Mouse (Mus musculus) heart, embryonic 15.5 days (tissue): Measurements from ENCODE around the gene Desi1. TPM values are rescaled to one million over a fixed set of nuclear protein-coding genes. Genes with fewer than 3 reads are reported as not detected.
"Not testable (repeated sequence)": the region's sequence is repeated elsewhere in the genome, so short reads cannot be mapped to it uniquely, and the experiment has no call there.

Experiments
- ATAC-seq: fragments of 200-750 bp; cut with Nextera tagmentation; replicated peaks from 2 replicates; pipeline ENCODE4 v1.8.0; 2017; ENCODE audit warnings: low read depth, moderate TSS enrichment; ENCODE audit not compliant: insufficient number of reproducible peaks, insufficient read depth, low FRiP score
- H3K27ac ChIP-seq: fragments of 300-500 bp; sonication (generic); 2 replicates; pipeline ENCODE4 v1.5.1; 2015; ENCODE audit warnings: mild to moderate bottlenecking, inconsistent platforms
- H3K27me3 ChIP-seq: fragments of 300-500 bp; sonication (generic); 2 replicates; pipeline ENCODE4 v1.6.1; 2015; ENCODE audit warnings: inconsistent platforms
- H3K36me3 ChIP-seq: fragments of 300-500 bp; sonication (generic); 2 replicates; pipeline ENCODE4 v1.6.1; 2015; ENCODE audit warnings: mild to moderate bottlenecking, inconsistent platforms
- H3K4me1 ChIP-seq: fragments of 300-500 bp; sonication (generic); replicated peaks from 2 replicates; pipeline ENCODE4 v1.6.1; 2015; ENCODE audit warnings: inconsistent platforms
- H3K4me2 ChIP-seq: fragments of 300-500 bp; sonication (generic); 2 replicates; pipeline ENCODE4 v1.6.1; 2015; ENCODE audit warnings: inconsistent platforms, mild to moderate bottlenecking, moderate library complexity
- H3K4me3 ChIP-seq: fragments of 300-500 bp; sonication (generic); 2 replicates; pipeline ENCODE4 v1.5.1; 2015; ENCODE audit warnings: mild to moderate bottlenecking, inconsistent platforms
- H3K9ac ChIP-seq: fragments of 300-500 bp; sonication (generic); 2 replicates; pipeline ENCODE4 v1.6.1; 2015; ENCODE audit warnings: mild to moderate bottlenecking, inconsistent platforms
- H3K9me3 ChIP-seq: fragments of 300-500 bp; sonication (generic); replicated peaks from 2 replicates; pipeline ENCODE4 v1.6.1; 2016; ENCODE audit warnings: inconsistent platforms
- WGBS: fragments of 180-500 bp; shearing (Covaris S2); methylation state at CpG from one replicate; pipeline ENCODE4 v1.1.7; 2015; ENCODE audit warnings: mixed read lengths; 5-methylcytosine and 5-hydroxymethylcytosine counted together
- polyA plus RNA-seq: library from polyadenylated mRNA; unstranded; fragments of >200 nt; fragmentation: Nextera tagmentation; extraction: Ambion mirVana; gene quantifications from 2 replicates; pipeline ENCODE4 v1.2.1, GENCODE M21; 2015

Gene Desi1
- polyA plus RNA-seq, 1 experiment from 2014 or later: 16.8 TPM

DNA sequence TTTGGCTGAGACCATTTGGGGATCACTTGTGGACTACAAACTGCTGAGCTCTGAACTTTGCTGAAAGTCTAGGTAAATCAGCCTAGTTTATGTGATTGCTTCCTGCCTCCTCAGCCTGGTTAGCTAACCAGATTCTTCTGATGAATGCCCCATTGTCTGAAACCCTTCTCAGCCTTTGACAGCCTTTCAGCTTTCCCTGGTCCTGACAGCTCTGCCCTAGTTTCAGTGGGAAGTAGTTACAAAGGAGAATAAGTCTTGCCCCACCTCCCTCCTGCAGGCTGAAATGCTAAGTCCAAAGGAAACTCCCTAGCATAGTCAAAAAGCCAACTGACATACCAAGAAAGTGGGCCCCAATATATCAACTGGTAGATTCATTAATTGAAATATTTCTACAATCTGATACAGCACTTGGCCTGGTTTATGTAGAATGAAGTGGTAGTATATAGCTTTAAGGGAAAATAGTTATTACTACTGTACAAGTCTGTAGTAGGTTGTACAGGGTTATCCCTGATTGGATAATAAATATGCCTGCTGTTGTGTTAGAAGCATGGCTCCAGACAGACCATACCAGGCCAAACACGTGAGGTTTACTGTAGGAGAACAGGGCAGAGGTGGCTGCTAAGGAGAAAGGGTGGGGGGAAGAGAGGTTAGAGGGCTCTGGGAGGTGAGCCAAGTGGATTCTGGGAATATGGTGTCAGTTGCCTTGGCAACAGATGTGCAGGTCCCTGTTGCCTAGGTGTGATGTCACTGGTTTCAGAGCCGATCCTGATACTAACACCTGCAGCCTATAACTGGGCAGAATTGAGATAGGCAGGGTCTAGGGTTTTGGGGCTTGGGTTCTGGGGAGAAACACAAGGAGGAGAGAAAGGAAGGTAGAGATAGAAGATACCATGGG is 48.1 kb downstream of the Desi1 start:
- Histone ChIP-seq H3K4me3 (no peak overlapping the region), H3K36me3 (no peaks in the 10 kb centered on the region), H3K27ac (no peak overlapping the region), H3K4me1 (peaks cover 13% of the 10 kb centered on the region), H3K27me3 (no peaks in the 10 kb centered on the region), H3K9ac (no peak overlapping the region), H3K4me2 (no peak overlapping the region), H3K9me3 (no peaks in the 10 kb centered on the region)
- WGBS: 48% methylated on average over 2 of the region's 2 CpGs
- no peak for ATAC-seq

DNA sequence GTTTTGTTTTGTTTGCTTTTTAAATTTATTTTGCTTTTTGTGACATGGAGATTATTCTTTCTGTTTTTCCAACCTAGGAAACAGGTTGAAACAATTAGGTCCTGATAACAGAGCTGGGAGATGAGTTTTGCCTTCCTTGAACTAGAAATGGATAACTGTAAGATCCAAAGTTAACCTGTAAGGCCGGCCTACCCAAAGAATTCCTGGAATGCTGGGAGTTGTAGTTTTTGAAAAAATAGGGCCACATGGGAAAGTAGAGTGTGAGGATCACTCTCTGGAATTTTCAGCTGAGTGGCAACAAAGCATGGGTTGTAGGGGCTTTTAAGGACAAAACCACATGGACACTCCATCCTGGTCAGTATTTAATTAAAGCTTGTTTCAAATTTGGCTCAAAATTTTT is 51.5 kb downstream of the Desi1 start:
- H3K4me1 ChIP-seq: no peaks in the 10 kb centered on the region
- no peak overlapping the region for H3K27ac ChIP-seq
- no peak overlapping the region for H3K4me2 ChIP-seq
- no peaks in the 10 kb centered on the region for H3K27me3 ChIP-seq
- 61% methylated on average over 1 of the region's 1 CpGs for WGBS
- H3K36me3 ChIP-seq: no peaks in the 10 kb centered on the region
- no peaks in the 10 kb centered on the region for H3K9me3 ChIP-seq
- no peak overlapping the region for H3K9ac ChIP-seq
- no peak for ATAC-seq
- no peak overlapping the region for H3K4me3 ChIP-seq

DNA sequence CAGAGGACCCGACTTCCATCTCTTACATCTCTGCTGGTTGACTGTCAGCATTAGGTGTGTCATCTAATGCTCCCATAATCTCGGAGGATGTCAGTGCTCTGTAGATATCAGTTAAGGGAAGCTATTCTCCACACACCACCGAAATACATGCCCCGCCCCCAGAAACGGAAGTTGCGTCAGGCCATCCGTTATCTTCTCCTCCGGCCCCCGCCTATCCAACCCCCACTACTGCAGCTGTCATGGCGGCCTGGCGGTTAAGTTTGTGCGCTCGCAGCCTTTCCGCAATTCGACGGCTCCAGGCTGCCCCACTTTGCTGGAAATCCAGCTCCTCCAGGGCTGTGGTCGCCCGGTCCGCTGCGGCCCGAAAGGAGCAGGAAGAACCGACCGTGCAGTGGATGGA is 53.3 kb downstream of the Desi1 start, which contains the start of gene 1700029P11Rik:
1700029P11Rik (plus strand) TSS at position 220 of the 400 bp plus-strand sequence.
- ATAC-seq: no peak
- H3K4me1 ChIP-seq: no peaks in the 10 kb centered on the region
- no peaks in the 10 kb centered on the region for H3K9me3 ChIP-seq
- WGBS: 89% methylated on average over 23 of the region's 23 CpGs
- no peak within 1 kb of the TSS for H3K27ac ChIP-seq
- no peak within 1 kb of the TSS for H3K4me3 ChIP-seq
- H3K36me3 ChIP-seq: no peaks in the 10 kb centered on the region
- no peak within 1 kb of the TSS for H3K9ac ChIP-seq
- H3K27me3 ChIP-seq: no peaks in the 10 kb centered on the region
- no peak within 1 kb of the TSS for H3K4me2 ChIP-seq

DNA sequence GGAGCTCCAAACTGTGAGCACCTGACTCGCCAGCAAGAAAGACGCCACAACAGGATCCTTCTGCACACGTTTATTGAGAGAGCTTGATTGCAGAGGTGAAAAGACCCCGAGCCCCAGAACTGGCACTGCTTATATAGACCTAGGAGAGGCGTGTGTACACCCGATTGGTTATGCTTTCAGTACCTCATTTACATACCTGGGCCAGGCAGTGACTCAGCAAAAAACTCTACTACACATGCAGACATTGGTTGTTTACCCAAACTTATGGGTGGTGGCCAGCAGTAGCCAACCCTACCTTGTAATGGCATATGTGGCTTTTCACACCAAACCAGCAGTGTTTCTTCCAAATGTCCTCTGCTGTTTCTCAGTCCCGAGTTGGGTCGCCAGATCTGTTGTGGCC is 58.5 kb downstream of the Desi1 start:
- H3K4me3 ChIP-seq, H3K4me1 ChIP-seq, H3K4me2 ChIP-seq, H3K27me3 ChIP-seq, H3K9me3 ChIP-seq, H3K36me3 ChIP-seq, H3K9ac ChIP-seq, ATAC-seq, H3K27ac ChIP-seq: not testable (repeated sequence)
- WGBS: 90% methylated on average over 8 of the region's 8 CpGs

DNA sequence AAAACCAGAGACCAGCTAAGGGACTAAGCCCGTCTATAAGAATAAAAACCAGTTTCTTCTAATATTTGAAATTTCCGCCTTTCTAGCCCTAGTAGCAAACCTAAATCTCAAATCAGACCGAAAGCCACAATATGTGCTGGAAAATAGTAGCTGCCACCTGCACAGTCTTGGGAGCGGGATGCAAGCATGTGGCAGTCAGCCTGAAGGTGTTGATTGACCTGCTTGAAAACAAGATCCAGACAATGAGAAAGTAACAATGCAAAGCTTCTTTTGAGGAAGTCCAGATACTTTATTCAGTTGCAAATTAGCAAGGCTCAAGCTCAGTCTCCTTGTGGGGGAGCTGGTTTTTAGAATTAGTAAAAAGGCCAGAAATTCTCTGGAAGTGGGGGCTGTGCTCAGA is 63.2 kb downstream of the Desi1 start:
- H3K27ac ChIP-seq, H3K9me3 ChIP-seq, H3K4me3 ChIP-seq, H3K36me3 ChIP-seq, H3K4me2 ChIP-seq, ATAC-seq, H3K9ac ChIP-seq, H3K27me3 ChIP-seq, H3K4me1 ChIP-seq: not testable (repeated sequence)
- 89% methylated on average over 4 of the region's 4 CpGs for WGBS

DNA sequence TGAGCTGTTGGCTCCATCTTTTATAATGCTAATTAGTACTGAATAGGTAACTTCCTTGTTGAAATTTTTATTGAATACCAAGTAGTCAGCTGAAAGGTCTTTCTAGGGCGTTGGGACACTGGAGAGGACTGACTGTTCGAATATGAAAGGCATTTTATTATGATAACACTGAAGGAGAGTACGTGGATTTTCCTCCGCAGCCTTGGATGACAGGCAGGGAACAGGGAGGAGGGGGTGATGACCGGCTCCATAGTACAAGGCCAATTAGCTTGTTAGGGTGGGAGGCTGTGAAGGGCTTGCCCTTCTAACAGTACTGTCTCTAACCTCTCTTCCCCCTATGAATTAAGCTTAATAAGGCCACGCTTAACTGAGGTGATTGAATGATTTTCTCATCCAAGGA is 64.0 kb downstream of the Desi1 start:
- not testable (repeated sequence) for H3K36me3 ChIP-seq, H3K9me3 ChIP-seq, H3K4me2 ChIP-seq, H3K27me3 ChIP-seq, H3K4me1 ChIP-seq, H3K27ac ChIP-seq, H3K9ac ChIP-seq, ATAC-seq, H3K4me3 ChIP-seq
- 65% methylated on average over 6 of the region's 6 CpGs for WGBS

DNA sequence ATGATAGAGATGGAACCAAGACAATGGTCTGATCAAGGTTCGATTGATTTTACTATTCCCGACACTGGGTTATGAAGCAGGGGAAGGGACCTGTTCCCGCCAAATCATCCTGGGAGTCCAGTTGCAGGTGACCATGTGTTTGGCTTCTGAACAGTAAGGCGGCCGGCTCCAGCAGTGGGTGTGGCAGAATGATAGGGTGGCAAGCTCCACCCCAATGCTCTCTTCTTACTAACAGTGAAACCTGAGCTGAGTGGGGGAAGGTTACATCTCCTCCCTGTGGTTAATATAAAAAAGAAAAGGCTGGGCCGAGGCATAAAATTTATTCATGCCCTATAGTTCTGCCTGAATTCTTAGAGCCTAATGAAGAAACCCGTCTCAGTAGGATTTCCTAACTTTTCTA is 64.5 kb downstream of the Desi1 start:
- H3K4me2 ChIP-seq: no peak overlapping the region
- no peak overlapping the region for H3K4me3 ChIP-seq
- H3K9ac ChIP-seq: no peak overlapping the region
- ATAC-seq: no peak
- H3K27me3 ChIP-seq: no peaks in the 10 kb centered on the region
- H3K27ac ChIP-seq: no peak overlapping the region
- no peaks in the 10 kb centered on the region for H3K4me1 ChIP-seq
- WGBS: 65% methylated on average over 7 of the region's 7 CpGs
- H3K9me3 ChIP-seq: peaks cover 3% of the 10 kb centered on the region; the same call in 1 of the 2 replicates
- H3K36me3 ChIP-seq: no peaks in the 10 kb centered on the region

DNA sequence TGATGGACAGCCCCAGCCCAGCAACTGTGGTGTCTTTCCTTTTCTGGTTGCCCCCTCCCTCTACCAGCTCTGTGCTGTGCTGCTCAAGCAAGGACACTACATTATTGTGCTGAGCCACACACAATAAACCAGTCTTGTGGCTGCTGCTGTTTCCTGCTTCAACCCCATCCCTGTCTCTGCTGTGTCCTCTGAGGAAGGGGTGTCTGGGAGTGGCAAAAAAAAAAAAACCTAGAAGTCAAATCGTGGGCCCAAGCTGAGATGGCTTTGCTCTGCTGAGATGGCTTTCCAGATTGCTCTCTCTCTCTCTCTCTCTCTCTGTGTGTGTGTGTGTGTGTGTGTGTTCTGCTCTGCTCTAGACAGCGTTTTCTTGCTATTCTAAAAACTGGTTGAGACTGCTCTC is 65.2 kb downstream of the Desi1 start:
- H3K4me1 ChIP-seq: no peaks in the 10 kb centered on the region
- no peak overlapping the region for H3K4me3 ChIP-seq
- peaks cover 3% of the 10 kb centered on the region; the same call in 1 of the 2 replicates for H3K9me3 ChIP-seq
- no peaks in the 10 kb centered on the region for H3K27me3 ChIP-seq
- no peaks in the 10 kb centered on the region for H3K36me3 ChIP-seq
- WGBS: 48% methylated on average over 2 of the region's 2 CpGs
- no peak overlapping the region for H3K27ac ChIP-seq
- H3K4me2 ChIP-seq: no peak overlapping the region
- no peak overlapping the region for H3K9ac ChIP-seq
- ATAC-seq: no peak

DNA sequence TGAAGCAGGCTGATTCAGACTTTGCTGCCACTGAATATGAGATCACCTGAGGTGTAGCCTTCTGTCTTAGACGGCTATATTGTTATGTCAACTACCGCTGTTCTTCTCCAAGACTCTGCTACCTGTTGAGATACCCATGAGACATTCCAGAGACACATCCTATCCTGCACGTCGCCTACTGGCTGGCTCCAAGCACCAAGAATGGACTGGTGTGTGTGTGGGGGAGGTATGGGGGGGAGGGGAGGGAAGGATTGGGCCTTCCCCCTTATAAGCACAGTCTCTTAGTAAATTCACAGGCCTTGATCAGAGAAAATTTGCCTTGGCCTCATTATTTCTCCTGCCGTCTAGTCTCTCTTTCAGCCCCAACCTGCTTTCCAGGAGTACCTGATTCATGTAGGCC is 65.8 kb downstream of the Desi1 start:
- Histone ChIP-seq H3K9me3 (no peaks in the 10 kb centered on the region; the same call in 1 of the 2 replicates), H3K4me2 (no peak overlapping the region), H3K27me3 (no peaks in the 10 kb centered on the region), H3K4me1 (no peaks in the 10 kb centered on the region), H3K4me3 (no peak overlapping the region), H3K36me3 (no peaks in the 10 kb centered on the region), H3K27ac (no peak overlapping the region), H3K9ac (no peak overlapping the region)
- 84% methylated on average over 5 of the region's 5 CpGs for WGBS
- ATAC-seq: no peak

DNA sequence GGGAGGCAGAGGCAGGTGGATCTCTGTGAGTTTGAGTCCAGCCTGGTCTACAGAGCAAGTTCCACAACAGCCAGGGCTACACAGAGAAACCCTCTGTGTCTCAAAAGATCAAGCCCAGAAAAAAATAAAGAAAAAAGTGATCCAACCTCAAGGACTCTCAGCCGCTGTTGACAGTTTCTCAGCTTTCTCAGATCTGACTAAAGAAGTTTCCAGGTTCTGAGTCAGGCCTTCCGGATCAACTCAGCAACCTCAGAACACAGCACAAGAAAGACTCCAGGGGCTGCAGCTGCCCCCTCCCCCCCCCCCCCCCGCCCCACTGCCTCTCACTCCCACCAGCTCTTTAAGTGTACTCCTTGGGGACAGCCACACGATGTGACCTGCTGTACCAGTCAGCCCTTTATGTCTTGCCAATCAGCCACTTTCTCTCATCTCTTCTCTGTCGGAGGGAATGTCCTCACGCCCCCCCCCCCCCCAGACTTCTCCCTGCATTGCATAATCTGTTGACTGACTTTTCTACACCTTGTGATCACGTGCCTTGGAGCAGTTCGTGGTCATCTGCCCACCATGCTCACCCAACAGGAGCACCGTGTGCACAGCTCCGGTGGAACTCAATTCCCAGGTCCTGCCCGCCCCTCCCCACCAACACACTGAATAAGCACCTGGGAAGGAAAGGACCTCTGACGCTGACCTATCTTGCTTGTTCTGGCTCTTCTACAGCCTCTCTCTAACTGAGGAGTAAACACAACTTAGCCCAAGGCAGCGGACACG is 67.4 kb downstream of the Desi1 start:
- Histone ChIP-seq H3K4me1 (no peaks in the 10 kb centered on the region), H3K27me3 (no peaks in the 10 kb centered on the region), H3K4me2 (no peak overlapping the region), H3K4me3 (no peak overlapping the region), H3K9ac (no peak overlapping the region), H3K36me3 (no peaks in the 10 kb centered on the region), H3K9me3 (no peaks in the 10 kb centered on the region), H3K27ac (no peak overlapping the region)
- 70% methylated on average over 12 of the region's 14 CpGs for WGBS
- ATAC-seq: no peak

DNA sequence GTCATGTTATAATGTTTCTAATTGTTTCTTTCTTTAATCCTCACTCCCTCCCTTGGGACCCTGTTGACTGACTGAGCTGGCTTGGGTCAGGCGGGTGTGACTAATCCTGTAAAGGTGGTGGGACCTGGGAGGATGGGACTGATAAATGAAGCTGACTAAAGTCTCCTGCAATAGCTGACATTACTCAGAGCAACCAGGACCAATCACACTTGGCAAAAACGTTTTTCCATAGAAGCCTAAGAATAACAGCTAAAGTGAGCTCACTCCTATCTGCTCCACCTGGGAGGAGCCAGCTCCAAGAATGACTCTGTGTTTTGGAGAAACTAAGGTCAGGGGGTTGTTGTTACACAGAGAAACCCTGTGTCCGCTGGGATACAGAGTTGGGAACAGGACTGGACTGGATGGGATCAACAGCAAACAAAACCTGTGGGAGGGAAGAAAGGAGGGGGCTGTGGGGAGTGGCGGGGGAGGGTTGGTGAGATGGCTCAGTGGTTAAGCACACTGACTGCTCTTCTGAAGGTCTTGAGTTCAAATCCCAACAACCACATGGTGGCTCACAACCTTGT is 68.6 kb downstream of the Desi1 start:
- H3K36me3 ChIP-seq: no peaks in the 10 kb centered on the region
- ATAC-seq: no peak
- no peaks in the 10 kb centered on the region for H3K27me3 ChIP-seq
- peaks cover 3% of the 10 kb centered on the region for H3K4me1 ChIP-seq
- no peak overlapping the region for H3K9ac ChIP-seq
- no peak overlapping the region for H3K4me2 ChIP-seq
- H3K4me3 ChIP-seq: no peak overlapping the region
- H3K27ac ChIP-seq: no peak overlapping the region
- H3K9me3 ChIP-seq: no peaks in the 10 kb centered on the region
- 46% methylated on average over 4 of the region's 4 CpGs for WGBS
